Mouse (Mus musculus): ENCODE data around the gene Psph.
"Not testable (repeated sequence)": the region's sequence is repeated elsewhere in the genome, so short reads cannot be mapped to it uniquely, and the experiment has no call there.

DNA sequence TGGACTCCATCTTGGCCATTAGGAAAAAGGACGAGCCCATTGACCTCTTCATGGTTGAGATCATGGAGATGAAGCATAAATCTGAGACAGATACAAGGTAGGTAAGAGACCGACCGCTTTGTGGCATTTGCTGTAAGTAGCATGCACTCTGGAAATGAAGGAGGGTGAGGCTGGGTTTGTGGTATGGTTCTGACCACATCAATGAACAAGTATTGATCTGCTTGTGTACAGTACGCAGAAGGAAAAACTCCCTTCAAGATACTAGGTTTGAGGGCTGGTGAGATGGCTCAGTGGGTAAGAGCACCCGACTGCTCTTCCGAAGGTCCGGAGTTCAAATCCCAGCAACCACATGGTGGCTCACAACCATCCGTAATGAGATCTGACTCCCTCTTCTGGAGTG lies 3.3 kb upstream of the Psph start:
- TF ChIP-seq CTCF, EP300 (IDR thresholded peaks at IDR 0.05): not testable (repeated sequence)

Measured in lung, postnatal 0 days (tissue).